ENCODE assay signal across 26 mouse cellular contexts in genomic region chr7:30886852-30887251, GRCm38 (mm10). TPM values are rescaled to one million over a fixed set of nuclear protein-coding genes. Genes with fewer than 3 reads are reported as not detected.
DNase-seq lines count a peak whose midpoint lies in the region; ATAC-seq lines count a peak whose summit lies in the region.
"Had no signal": no experiment of that assay in that cellular context is flagged by ENCODE, and none has a peak within 500 bp of the region (broad histone marks: within the 10 kb centered on the region; RNA-seq: fewer than 3 reads in every experiment).

No protein-coding gene starts in this region.

- H3K9ac ChIP-seq in liver, embryonic 11.5 days (ENCODE audit: low read depth, low read length), result no peak overlapping the region
- H3K9ac ChIP-seq: hindbrain, embryonic 12.5 days; intestine, embryonic 15.5 days had no signal

- DNase-seq in adrenal gland, adult 2 months, result peak; percentile 38
- no peak for DNase-seq in adrenal gland, adult 18-20 months (ENCODE audit: low spot score in 2 of 2)
- peak; percentile 86 for DNase-seq in 416B (ENCODE audit: low read depth)
- DNase-seq in adrenal gland, postnatal 36 days, result peak; percentile 40 to 45
- peak; percentile 46 for DNase-seq in induced T-regulatory cell, adult 2 months (ENCODE audit: low read depth)
- DNase-seq in thymus, postnatal 14 days, result no peak
- no peak for DNase-seq in liver, embryonic 11.5 days (ENCODE audit: low spot score)
- DNase-seq: cerebellum, adult 18-20 months; cerebellum, adult 9-11 months; cerebellum, postnatal 36 days; gastrocnemius, adult 2 months; gastrocnemius, postnatal 25 days; heart, postnatal 4 days; kidney, adult 18-20 months had no signal

- 84% methylated on average over 4 of the region's 4 CpGs for WGBS in liver, embryonic 11.5 days

- H3K4me3 ChIP-seq in liver, embryonic 11.5 days (ENCODE audit: low read depth, low read length), result no peak overlapping the region
- H3K4me3 ChIP-seq: embryonic facial prominence, embryonic 10.5 days; forebrain, embryonic 10.5 days; gastrocnemius, adult 2 months; heart, embryonic 10.5 days; hindbrain, embryonic 12.5 days; intestine, embryonic 15.5 days had no signal

- no peaks in the 10 kb centered on the region for H3K4me1 ChIP-seq in liver, embryonic 11.5 days (replicated peaks; ENCODE audit: control insufficient read depth, insufficient read depth, low read length)
- H3K4me1 ChIP-seq: embryonic facial prominence, embryonic 10.5 days; forebrain, embryonic 10.5 days; heart, embryonic 10.5 days; hindbrain, embryonic 12.5 days; intestine, embryonic 15.5 days had no signal

- no peaks in the 10 kb centered on the region for H3K27me3 ChIP-seq in liver, embryonic 11.5 days (replicated peaks; ENCODE audit: control insufficient read depth, insufficient read depth, low read length)
- H3K27me3 ChIP-seq: hindbrain, embryonic 12.5 days; intestine, embryonic 15.5 days had no signal

- H3K9me3 ChIP-seq in liver, embryonic 11.5 days (ENCODE audit: control insufficient read depth, low read length), result no peaks in the 10 kb centered on the region
- H3K9me3 ChIP-seq: G1E; heart, embryonic 10.5 days; hindbrain, embryonic 12.5 days; intestine, embryonic 15.5 days had no signal

- H3K36me3 ChIP-seq in liver, embryonic 11.5 days (ENCODE audit: control insufficient read depth, insufficient read depth, low read length), result no peaks in the 10 kb centered on the region
- H3K36me3 ChIP-seq: embryonic facial prominence, embryonic 10.5 days; forebrain, embryonic 10.5 days; G1E; heart, embryonic 10.5 days; hindbrain, embryonic 12.5 days; intestine, embryonic 15.5 days had no signal

- no peak overlapping the region for H3K27ac ChIP-seq in liver, embryonic 11.5 days (ENCODE audit: low read depth, low read length)
- H3K27ac ChIP-seq: embryonic facial prominence, embryonic 10.5 days; forebrain, embryonic 10.5 days; gastrocnemius, adult 2 months; heart, embryonic 10.5 days; hindbrain, embryonic 12.5 days; intestine, embryonic 15.5 days had no signal

- H3K4me2 ChIP-seq in liver, embryonic 11.5 days, result no peak overlapping the region
- H3K4me2 ChIP-seq: hindbrain, embryonic 12.5 days; intestine, embryonic 15.5 days had no signal

- no peak for ATAC-seq in erythroid progenitor cell, adult 5-6 weeks (replicated peaks; ENCODE audit: low FRiP score, poor library complexity, severe bottlenecking)
- ATAC-seq in liver, embryonic 11.5 days (replicated peaks; ENCODE audit: low FRiP score), result no peak
- ATAC-seq: forebrain, embryonic 14.5 days; hindbrain, embryonic 16.5 days; intestine, embryonic 15.5 days had no signal

RNA-seq across cellular contexts. Expression of gene Cd22, which starts 6.7 kb away (rescaled TPM):
- total RNA-seq in adrenal gland, adult 2 months (2021), result under 1 TPM; 0.40 to 0.97 TPM
- 0.45 and 0.57 TPM in 2 replicates for polyA plus RNA-seq in adrenal gland, adult 2 months (2012; rRNA removed)
- total RNA-seq in adrenal gland, adult 18-20 months (2021), result under 1 TPM; 0.70 TPM
- total RNA-seq in adrenal gland, postnatal 36 days (2021), result under 1 TPM; 0.56 TPM
- total RNA-seq in erythroid progenitor cell, adult 5-6 weeks (2015; ENCODE audit: low replicate concordance), result 2.9 and 3.6 TPM in 2 replicates
- total RNA-seq in erythroid progenitor cell, adult 5-6 weeks (2017; ENCODE audit: low replicate concordance), result 1.0 and 3.3 TPM in 2 replicates
- 0.07 TPM in 1 of 2 replicates, not detected in the other for polyA plus RNA-seq in liver, embryonic 11.5 days (2014; fragmentation: Nextera tagmentation; extraction: Ambion mirVana)
- polyA plus RNA-seq: forebrain, embryonic 10.5 days; forebrain, embryonic 14.5 days; G1E; heart, embryonic 10.5 days; heart, embryonic 14.5 days; hindbrain, embryonic 12.5 days; hindbrain, embryonic 16.5 days had no signal

RNA-seq across cellular contexts. Expression of gene Ffar1, which starts 25.5 kb away (rescaled TPM):
- total RNA-seq in adrenal gland, adult 2 months (2021), result not detected
- not detected in 2 replicates for polyA plus RNA-seq in adrenal gland, adult 2 months (2012; rRNA removed)
- not detected for total RNA-seq in adrenal gland, adult 18-20 months (2021)
- total RNA-seq in adrenal gland, postnatal 36 days (2021), result not detected
- not detected in 2 replicates for total RNA-seq in erythroid progenitor cell, adult 5-6 weeks (2015; ENCODE audit: low replicate concordance)
- total RNA-seq in erythroid progenitor cell, adult 5-6 weeks (2017; ENCODE audit: low replicate concordance), result not detected in 2 replicates
- not detected in 2 replicates for polyA plus RNA-seq in liver, embryonic 11.5 days (2014; fragmentation: Nextera tagmentation; extraction: Ambion mirVana)
- total RNA-seq: gastrocnemius, adult 2 months; gastrocnemius, postnatal 25 days; heart, postnatal 4 days had no signal
- polyA plus RNA-seq: embryonic facial prominence, embryonic 10.5 days; embryonic facial prominence, embryonic 14.5 days; forebrain, embryonic 10.5 days; forebrain, embryonic 14.5 days; G1E; heart, embryonic 10.5 days; heart, embryonic 14.5 days; hindbrain, embryonic 12.5 days; hindbrain, embryonic 16.5 days had no signal

RNA-seq across cellular contexts. Expression of gene Mag, which starts 27.8 kb away (rescaled TPM):
- total RNA-seq in adrenal gland, adult 2 months (2021), result under 1 TPM; 0.48 to 0.63 TPM
- 0.80 and 0.99 TPM in 2 replicates for polyA plus RNA-seq in adrenal gland, adult 2 months (2012; rRNA removed)
- total RNA-seq in adrenal gland, adult 18-20 months (2021), result under 1 TPM; 0.38 to 0.40 TPM
- total RNA-seq in adrenal gland, postnatal 36 days (2021), result under 1 TPM; 0.20 to 0.46 TPM
- total RNA-seq in erythroid progenitor cell, adult 5-6 weeks (2015; ENCODE audit: low replicate concordance), result not detected in 2 replicates
- total RNA-seq in erythroid progenitor cell, adult 5-6 weeks (2017; ENCODE audit: low replicate concordance), result not detected in 2 replicates
- 0.08 and 0.23 TPM in 2 replicates for polyA plus RNA-seq in liver, embryonic 11.5 days (2014; fragmentation: Nextera tagmentation; extraction: Ambion mirVana)
- total RNA-seq: G1E had no signal
- polyA plus RNA-seq: G1E; heart, embryonic 14.5 days had no signal

RNA-seq across cellular contexts. Expression of gene Ffar3, which starts 30.9 kb away (rescaled TPM):
- under 1 TPM; 0.26 to 0.59 TPM for total RNA-seq in adrenal gland, adult 2 months (2021)
- polyA plus RNA-seq in adrenal gland, adult 2 months (2012; rRNA removed), result 0.30 and 1.1 TPM in 2 replicates
- under 1 TPM; 0.23 to 0.26 TPM for total RNA-seq in adrenal gland, adult 18-20 months (2021)
- under 1 TPM in 1 of 2 experiments, not detected in 1; 0.33 TPM for total RNA-seq in adrenal gland, postnatal 36 days (2021)
- total RNA-seq in erythroid progenitor cell, adult 5-6 weeks (2015; ENCODE audit: low replicate concordance), result not detected in 2 replicates
- not detected in 2 replicates for total RNA-seq in erythroid progenitor cell, adult 5-6 weeks (2017; ENCODE audit: low replicate concordance)
- polyA plus RNA-seq in liver, embryonic 11.5 days (2014; fragmentation: Nextera tagmentation; extraction: Ambion mirVana), result not detected in 2 replicates
- total RNA-seq: G1E; gastrocnemius, adult 2 months; gastrocnemius, postnatal 25 days; heart, postnatal 10 days; heart, postnatal 4 days had no signal
- polyA plus RNA-seq: embryonic facial prominence, embryonic 10.5 days; embryonic facial prominence, embryonic 14.5 days; forebrain, embryonic 10.5 days; forebrain, embryonic 14.5 days; G1E; heart, embryonic 14.5 days; hindbrain, embryonic 12.5 days had no signal

RNA-seq across cellular contexts. Expression of gene Hamp2, which starts 37.6 kb away (rescaled TPM):
- total RNA-seq in adrenal gland, adult 2 months (2021), result 10 to 100 TPM in 1 of 2 experiments, not detected in 1; 16.6 TPM
- 2.6 and 17.4 TPM in 2 replicates for polyA plus RNA-seq in adrenal gland, adult 2 months (2012; rRNA removed)
- total RNA-seq in adrenal gland, adult 18-20 months (2021), result 1 to 10 TPM in 1 of 2 experiments, not detected in 1; 3.4 TPM
- total RNA-seq in adrenal gland, postnatal 36 days (2021), result 10 to 100 TPM in 1 of 2 experiments, not detected in 1; 11.7 TPM
- not detected in 2 replicates for total RNA-seq in erythroid progenitor cell, adult 5-6 weeks (2015; ENCODE audit: low replicate concordance)
- not detected in 2 replicates for total RNA-seq in erythroid progenitor cell, adult 5-6 weeks (2017; ENCODE audit: low replicate concordance)
- not detected in 2 replicates for polyA plus RNA-seq in liver, embryonic 11.5 days (2014; fragmentation: Nextera tagmentation; extraction: Ambion mirVana)
- total RNA-seq: G1E; gastrocnemius, adult 2 months; gastrocnemius, postnatal 25 days had no signal
- polyA plus RNA-seq: embryonic facial prominence, embryonic 10.5 days; embryonic facial prominence, embryonic 14.5 days; forebrain, embryonic 10.5 days; forebrain, embryonic 14.5 days; G1E; heart, embryonic 10.5 days; heart, embryonic 14.5 days; hindbrain, embryonic 12.5 days; intestine, embryonic 15.5 days had no signal

Comparison
In these comparisons a context has a peak if more than half of its experiments do, and no peak if none do; other contexts are left out.
1. DNase-seq: peak in adrenal gland, adult 2 months (single experiment), 416B (single experiment), adrenal gland, postnatal 36 days (2 of 2) and induced T-regulatory cell, adult 2 months (single experiment); none in adrenal gland, adult 18-20 months (0 of 2), thymus, postnatal 14 days (single experiment) and liver, embryonic 11.5 days (single experiment).